Mouse (Mus musculus): Measurements from ENCODE around the gene Emilin2. TPM values are rescaled to one million over a fixed set of nuclear protein-coding genes. Genes with fewer than 3 reads are reported as not detected.

The Emilin2 gene
- polyA plus RNA-seq, 1 experiment from 2014 or later = 13.3 TPM

DNA sequence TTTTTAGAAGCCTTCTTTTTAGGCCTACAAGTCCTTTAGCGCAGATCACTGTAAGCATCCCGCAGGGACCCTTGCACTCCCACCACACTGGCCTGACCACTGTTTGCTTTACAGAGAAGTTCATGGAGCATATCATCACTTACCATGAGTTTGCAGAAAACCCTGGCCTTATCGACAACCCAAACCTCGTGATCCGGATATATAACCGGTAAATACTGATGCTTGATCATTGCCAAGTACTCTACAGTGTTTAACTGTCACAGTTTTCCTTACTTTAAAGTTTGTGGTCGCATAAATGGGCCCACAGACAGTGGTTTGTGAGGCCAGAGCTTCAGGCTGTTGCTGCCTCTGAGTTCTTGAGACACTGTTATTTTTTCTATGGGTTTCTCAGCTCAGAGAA is 73.3 kb downstream of the Emilin2 start:
- Histone ChIP-seq H3K9ac (ENCODE audit: low read length) (no peak overlapping the region), H3K27me3 (ENCODE audit: control insufficient read depth, insufficient read depth, low read length) (no peaks in the 10 kb centered on the region), H3K4me3 (ENCODE audit: low read depth, low read length) (no peak overlapping the region), H3K36me3 (ENCODE audit: control insufficient read depth, insufficient read depth, low read length) (peaks cover 11% of the 10 kb centered on the region), H3K9me3 (ENCODE audit: control insufficient read depth, low read length) (no peaks in the 10 kb centered on the region), H3K4me2 (ENCODE audit: low read depth) (no peak overlapping the region), H3K27ac (ENCODE audit: low read depth, low read length) (no peak overlapping the region), H3K4me1 (ENCODE audit: control insufficient read depth, insufficient read depth, low read length) (no peaks in the 10 kb centered on the region)
- ATAC-seq (ENCODE audit: insufficient read depth, low FRiP score, low TSS enrichment) (no peak), DNase-seq (ENCODE audit: low spot score) (no peak)
- WGBS = 97% methylated on average over 7 of the region's 7 CpGs

DNA sequence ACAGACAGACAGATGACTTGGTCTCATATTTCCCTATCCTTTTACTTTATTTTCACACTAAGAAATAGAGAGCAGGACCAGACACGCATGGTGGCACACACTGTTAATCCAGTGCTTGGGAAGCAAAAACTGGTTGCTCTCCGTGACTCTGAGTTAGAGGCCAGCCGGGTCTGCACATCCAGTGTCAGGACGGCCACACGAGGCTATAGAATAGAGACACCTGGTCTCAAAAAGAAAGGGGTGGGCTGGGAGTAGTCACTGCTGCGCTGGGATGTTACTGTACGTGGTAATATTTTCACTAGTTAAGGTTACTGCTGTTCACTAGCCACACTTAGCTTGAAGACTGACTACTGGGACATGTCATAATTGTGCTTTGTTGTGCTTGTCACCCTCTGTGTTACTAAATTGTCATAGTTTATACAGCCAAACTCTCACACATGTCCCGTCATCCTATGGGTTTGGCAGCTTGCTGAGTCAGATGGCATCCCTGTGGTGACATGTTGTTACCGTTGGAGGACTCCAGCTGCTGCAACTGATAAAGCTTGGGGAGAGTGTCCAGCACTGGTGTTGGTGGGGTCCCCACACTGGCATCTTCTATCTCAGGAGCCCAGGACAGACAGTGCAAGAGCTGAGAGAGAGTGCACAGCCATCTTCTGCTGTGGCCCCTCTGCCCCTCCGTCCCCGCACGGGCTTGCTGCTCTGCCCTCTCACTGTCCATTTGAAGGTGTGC is 76.4 kb downstream of the Emilin2 start:
- no peak for DNase-seq (ENCODE audit: low spot score)
- H3K27ac ChIP-seq (ENCODE audit: low read depth, low read length) = no peak overlapping the region

DNA sequence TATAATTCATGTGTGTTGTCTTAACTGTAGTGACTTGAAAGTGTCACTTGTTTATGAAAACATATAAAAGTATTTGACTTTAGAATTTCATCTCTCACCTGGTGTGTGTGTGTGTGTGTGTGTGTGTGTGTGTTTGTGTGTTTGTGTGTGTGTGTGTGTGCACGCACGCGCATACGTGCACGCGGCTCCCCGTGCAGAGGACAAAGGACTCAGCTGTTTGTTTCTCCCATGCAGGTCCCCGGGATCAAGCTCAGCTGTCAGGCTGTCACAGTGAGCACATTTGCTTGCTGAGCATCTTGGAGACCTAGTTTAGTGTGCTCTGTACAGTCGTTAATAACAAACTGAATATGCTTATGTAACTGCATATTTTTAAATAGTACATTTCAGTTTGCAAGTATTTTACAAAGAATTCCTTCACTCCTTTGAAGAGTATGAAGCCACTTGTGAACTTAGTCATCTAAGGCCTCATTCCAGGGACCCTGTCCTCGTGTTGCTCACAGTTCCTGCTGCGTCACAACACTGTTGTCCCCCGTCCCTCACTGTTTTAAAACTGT is 77.7 kb downstream of the Emilin2 start:
- ATAC-seq (ENCODE audit: insufficient read depth, low FRiP score, low TSS enrichment) (no peak), DNase-seq (ENCODE audit: low spot score) (no peak)
- Histone ChIP-seq H3K27me3 (ENCODE audit: control insufficient read depth, insufficient read depth, low read length) (no peaks in the 10 kb centered on the region), H3K4me1 (ENCODE audit: control insufficient read depth, insufficient read depth, low read length) (no peaks in the 10 kb centered on the region), H3K9me3 (ENCODE audit: control insufficient read depth, low read length) (no peaks in the 10 kb centered on the region), H3K27ac (ENCODE audit: low read depth, low read length) (no peak overlapping the region), H3K36me3 (ENCODE audit: control insufficient read depth, insufficient read depth, low read length) (peaks cover 2% of the 10 kb centered on the region; the same call in 1 of the 2 replicates), H3K9ac (ENCODE audit: low read length) (no peak overlapping the region), H3K4me3 (ENCODE audit: low read depth, low read length) (no peak overlapping the region), H3K4me2 (ENCODE audit: low read depth) (no peak overlapping the region)
- 95% methylated on average over 12 of the region's 12 CpGs for WGBS

More for the DNA sequence above, 76.4 kb downstream of the Emilin2 start:
- Histone ChIP-seq H3K9ac (ENCODE audit: low read length) (no peak overlapping the region), H3K4me1 (ENCODE audit: control insufficient read depth, insufficient read depth, low read length) (no peaks in the 10 kb centered on the region), H3K4me3 (ENCODE audit: low read depth, low read length) (no peak overlapping the region), H3K4me2 (ENCODE audit: low read depth) (no peak overlapping the region), H3K36me3 (ENCODE audit: control insufficient read depth, insufficient read depth, low read length) (peaks cover 2% of the 10 kb centered on the region; the same call in 1 of the 2 replicates), H3K9me3 (ENCODE audit: control insufficient read depth, low read length) (no peaks in the 10 kb centered on the region), H3K27me3 (ENCODE audit: control insufficient read depth, insufficient read depth, low read length) (no peaks in the 10 kb centered on the region)
- no peak for ATAC-seq (ENCODE audit: insufficient read depth, low FRiP score, low TSS enrichment)
- 88% methylated on average over 12 of the region's 12 CpGs for WGBS

DNA sequence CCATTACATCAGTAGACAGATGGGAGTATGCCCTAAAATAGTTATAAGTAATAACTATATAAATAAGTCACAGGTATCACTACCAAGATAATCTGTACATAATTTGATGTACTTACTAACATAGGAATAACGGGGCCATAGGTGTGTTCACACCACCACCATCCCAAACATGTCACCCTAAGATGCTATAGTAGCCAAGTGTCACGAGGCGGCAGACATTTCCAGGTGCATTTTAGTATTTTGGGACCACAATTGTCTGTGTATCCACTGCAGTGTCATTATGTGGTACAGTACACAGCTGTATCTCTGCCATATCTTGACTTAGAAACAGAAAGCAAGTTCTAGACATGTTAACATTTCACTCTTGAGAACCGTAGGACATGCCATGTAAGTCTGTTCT is 78.6 kb downstream of the Emilin2 start:
- H3K4me3 ChIP-seq (ENCODE audit: low read depth, low read length) = no peak overlapping the region
- no peak overlapping the region for H3K9ac ChIP-seq (ENCODE audit: low read length)
- ATAC-seq (ENCODE audit: insufficient read depth, low FRiP score, low TSS enrichment) = no peak
- H3K36me3 ChIP-seq (ENCODE audit: control insufficient read depth, insufficient read depth, low read length) = peaks cover 2% of the 10 kb centered on the region; the same call in 1 of the 2 replicates
- no peak overlapping the region for H3K27ac ChIP-seq (ENCODE audit: low read depth, low read length)
- 94% methylated on average over 4 of the region's 4 CpGs for WGBS
- no peak for DNase-seq (ENCODE audit: low spot score)
- no peaks in the 10 kb centered on the region for H3K9me3 ChIP-seq (ENCODE audit: control insufficient read depth, low read length)
- H3K27me3 ChIP-seq (ENCODE audit: control insufficient read depth, insufficient read depth, low read length) = no peaks in the 10 kb centered on the region
- H3K4me2 ChIP-seq (ENCODE audit: low read depth) = no peak overlapping the region
- no peaks in the 10 kb centered on the region for H3K4me1 ChIP-seq (ENCODE audit: control insufficient read depth, insufficient read depth, low read length)

DNA sequence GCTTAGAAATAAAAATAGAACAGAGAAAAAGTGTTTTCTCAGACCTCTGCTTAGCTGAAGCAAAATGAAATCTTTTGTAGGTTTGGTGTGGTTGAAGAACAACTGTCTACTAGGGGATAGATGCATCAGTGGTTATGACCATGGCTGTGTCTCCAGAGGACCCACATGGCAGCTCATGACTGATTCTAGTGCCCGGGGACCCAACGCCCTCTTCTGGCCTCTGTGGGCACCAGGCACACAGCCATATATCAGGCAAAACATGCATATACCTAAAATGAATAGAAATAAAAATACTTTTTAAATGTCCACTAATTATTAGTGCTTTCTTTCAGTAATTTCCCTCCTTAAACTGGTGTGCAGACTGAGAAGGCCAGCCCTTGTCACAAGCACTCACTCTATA is 79.8 kb downstream of the Emilin2 start:
- no peak for ATAC-seq (ENCODE audit: insufficient read depth, low FRiP score, low TSS enrichment)
- Histone ChIP-seq H3K4me3 (ENCODE audit: low read depth, low read length) (no peak overlapping the region), H3K4me2 (ENCODE audit: low read depth) (no peak overlapping the region), H3K27me3 (ENCODE audit: control insufficient read depth, insufficient read depth, low read length) (no peaks in the 10 kb centered on the region), H3K27ac (ENCODE audit: low read depth, low read length) (no peak overlapping the region), H3K36me3 (ENCODE audit: control insufficient read depth, insufficient read depth, low read length) (peaks cover 2% of the 10 kb centered on the region; the same call in 1 of the 2 replicates), H3K9ac (ENCODE audit: low read length) (no peak overlapping the region), H3K9me3 (ENCODE audit: control insufficient read depth, low read length) (no peaks in the 10 kb centered on the region), H3K4me1 (ENCODE audit: control insufficient read depth, insufficient read depth, low read length) (no peaks in the 10 kb centered on the region)
- no peak for DNase-seq (ENCODE audit: low spot score)
- 89% methylated on average over 2 of the region's 2 CpGs for WGBS

DNA sequence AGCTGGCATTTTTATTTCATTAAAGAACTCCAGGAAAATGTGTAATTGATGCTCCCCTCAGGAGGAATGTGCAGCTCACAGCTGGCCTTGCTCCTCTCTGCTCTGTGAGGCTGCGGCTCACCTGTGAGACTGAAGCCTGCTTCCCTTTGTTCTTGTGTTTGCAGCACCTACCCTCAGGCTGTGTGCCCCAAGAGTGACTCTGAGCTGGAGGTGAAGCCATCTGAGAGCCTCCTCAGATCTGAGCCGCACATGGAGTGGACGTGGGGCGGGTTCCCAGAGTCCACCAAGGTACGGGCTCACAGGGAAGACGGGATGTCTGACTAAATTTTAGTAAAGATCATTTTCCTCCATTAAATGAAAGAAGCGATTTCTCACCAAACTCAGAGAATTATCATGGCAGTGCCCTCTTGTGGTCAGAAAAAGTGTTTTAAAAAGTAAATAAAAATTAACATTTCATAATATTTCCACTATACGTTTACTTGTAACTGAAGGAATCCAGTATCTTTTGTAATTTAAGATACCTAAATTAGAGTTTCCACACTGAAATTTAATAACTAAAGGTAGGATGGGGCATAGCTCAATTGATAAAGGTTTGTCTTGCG is 81.6 kb downstream of the Emilin2 start:
- WGBS = 83% methylated on average over 9 of the region's 9 CpGs
- ATAC-seq (ENCODE audit: insufficient read depth, low FRiP score, low TSS enrichment) (no peak), DNase-seq (ENCODE audit: low spot score) (no peak)
- Histone ChIP-seq H3K4me3 (ENCODE audit: low read depth, low read length) (no peak overlapping the region), H3K4me2 (ENCODE audit: low read depth) (no peak overlapping the region), H3K27me3 (ENCODE audit: control insufficient read depth, insufficient read depth, low read length) (no peaks in the 10 kb centered on the region), H3K27ac (ENCODE audit: low read depth, low read length) (no peak overlapping the region), H3K9me3 (ENCODE audit: control insufficient read depth, low read length) (no peaks in the 10 kb centered on the region), H3K4me1 (ENCODE audit: control insufficient read depth, insufficient read depth, low read length) (no peaks in the 10 kb centered on the region), H3K36me3 (ENCODE audit: control insufficient read depth, insufficient read depth, low read length) (peaks cover 2% of the 10 kb centered on the region; the same call in 1 of the 2 replicates), H3K9ac (ENCODE audit: low read length) (no peak overlapping the region)

DNA sequence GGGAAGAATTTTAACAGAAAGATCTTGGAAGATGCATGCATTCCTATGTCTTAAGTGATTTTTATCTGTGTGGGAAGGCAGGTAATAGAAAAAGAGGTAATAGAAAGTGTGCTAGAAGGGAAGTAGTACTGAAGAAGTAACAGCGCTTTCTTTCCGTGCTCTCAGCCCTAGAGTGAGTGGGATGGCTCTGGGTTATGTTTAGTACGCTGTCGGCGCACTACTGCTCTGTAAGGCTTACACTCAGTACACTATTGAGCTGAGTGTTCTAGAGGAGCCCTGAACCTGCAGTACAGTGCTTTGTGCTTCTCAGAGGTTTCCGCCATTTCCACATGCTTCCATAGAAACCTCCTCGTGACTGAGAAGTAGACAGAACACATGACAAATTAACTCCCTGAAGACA is 83.1 kb downstream of the Emilin2 start:
- 87% methylated on average over 7 of the region's 7 CpGs for WGBS
- ATAC-seq (ENCODE audit: insufficient read depth, low FRiP score, low TSS enrichment) (no peak), DNase-seq (ENCODE audit: low spot score) (no peak)
- Histone ChIP-seq H3K9me3 (ENCODE audit: control insufficient read depth, low read length) (no peaks in the 10 kb centered on the region), H3K36me3 (ENCODE audit: control insufficient read depth, insufficient read depth, low read length) (peaks cover 2% of the 10 kb centered on the region; the same call in 1 of the 2 replicates), H3K4me1 (ENCODE audit: control insufficient read depth, insufficient read depth, low read length) (no peaks in the 10 kb centered on the region), H3K9ac (ENCODE audit: low read length) (no peak overlapping the region), H3K4me2 (ENCODE audit: low read depth) (no peak overlapping the region), H3K27me3 (ENCODE audit: control insufficient read depth, insufficient read depth, low read length) (no peaks in the 10 kb centered on the region), H3K4me3 (ENCODE audit: low read depth, low read length) (no peak overlapping the region), H3K27ac (ENCODE audit: low read depth, low read length) (no peak overlapping the region)

DNA sequence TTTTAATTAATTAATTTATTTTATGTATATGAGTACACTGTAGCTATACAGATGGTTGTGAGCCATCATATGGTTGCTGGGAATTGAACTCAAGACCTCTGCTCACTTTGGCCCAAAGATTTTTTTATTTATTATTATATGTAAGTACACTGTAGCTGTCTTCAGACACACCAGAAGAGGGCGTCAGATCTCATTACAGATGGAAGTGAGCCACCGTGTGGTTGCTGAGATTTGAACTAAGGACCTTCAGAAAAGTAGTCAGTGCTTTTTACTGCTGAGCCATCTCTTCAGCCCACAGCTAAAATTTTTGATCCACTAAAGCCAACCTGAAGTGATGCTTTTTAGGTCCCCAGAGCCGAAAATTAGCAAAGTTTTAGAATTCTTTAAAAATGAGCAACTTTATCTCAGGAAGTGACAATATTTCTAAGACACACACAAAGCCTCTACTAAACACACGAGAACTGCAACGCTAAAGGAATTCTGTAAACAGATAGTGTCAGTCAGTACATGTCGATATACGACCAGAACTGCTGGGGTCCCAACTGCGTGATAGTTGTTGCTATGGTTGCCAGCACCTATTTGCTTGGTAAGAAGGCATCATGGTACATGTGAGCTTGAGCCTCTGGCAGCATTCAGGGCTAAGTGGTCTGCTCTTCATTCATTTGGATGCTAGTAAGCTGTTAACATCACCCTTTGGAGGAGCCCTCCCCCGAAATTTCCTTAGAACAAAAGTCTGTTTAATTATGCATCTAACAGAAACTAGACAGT is 84.5 kb downstream of the Emilin2 start:
- H3K9ac ChIP-seq (ENCODE audit: low read length) = no peak overlapping the region
- no peak overlapping the region for H3K27ac ChIP-seq (ENCODE audit: low read depth, low read length)
- no peaks in the 10 kb centered on the region for H3K27me3 ChIP-seq (ENCODE audit: control insufficient read depth, insufficient read depth, low read length)
- no peak overlapping the region for H3K4me2 ChIP-seq (ENCODE audit: low read depth)
- ATAC-seq (ENCODE audit: insufficient read depth, low FRiP score, low TSS enrichment) = no peak
- no peaks in the 10 kb centered on the region for H3K9me3 ChIP-seq (ENCODE audit: control insufficient read depth, low read length)
- H3K4me1 ChIP-seq (ENCODE audit: control insufficient read depth, insufficient read depth, low read length) = no peaks in the 10 kb centered on the region
- no peak for DNase-seq (ENCODE audit: low spot score)
- WGBS = 87% methylated on average over 9 of the region's 9 CpGs
- H3K4me3 ChIP-seq (ENCODE audit: low read depth, low read length) = no peak overlapping the region
- peaks cover 2% of the 10 kb centered on the region; the same call in 1 of the 2 replicates for H3K36me3 ChIP-seq (ENCODE audit: control insufficient read depth, insufficient read depth, low read length)
